Mouse (Mus musculus): ENCODE data around the gene Hoxc8.

Gene Hoxc8

DNA sequence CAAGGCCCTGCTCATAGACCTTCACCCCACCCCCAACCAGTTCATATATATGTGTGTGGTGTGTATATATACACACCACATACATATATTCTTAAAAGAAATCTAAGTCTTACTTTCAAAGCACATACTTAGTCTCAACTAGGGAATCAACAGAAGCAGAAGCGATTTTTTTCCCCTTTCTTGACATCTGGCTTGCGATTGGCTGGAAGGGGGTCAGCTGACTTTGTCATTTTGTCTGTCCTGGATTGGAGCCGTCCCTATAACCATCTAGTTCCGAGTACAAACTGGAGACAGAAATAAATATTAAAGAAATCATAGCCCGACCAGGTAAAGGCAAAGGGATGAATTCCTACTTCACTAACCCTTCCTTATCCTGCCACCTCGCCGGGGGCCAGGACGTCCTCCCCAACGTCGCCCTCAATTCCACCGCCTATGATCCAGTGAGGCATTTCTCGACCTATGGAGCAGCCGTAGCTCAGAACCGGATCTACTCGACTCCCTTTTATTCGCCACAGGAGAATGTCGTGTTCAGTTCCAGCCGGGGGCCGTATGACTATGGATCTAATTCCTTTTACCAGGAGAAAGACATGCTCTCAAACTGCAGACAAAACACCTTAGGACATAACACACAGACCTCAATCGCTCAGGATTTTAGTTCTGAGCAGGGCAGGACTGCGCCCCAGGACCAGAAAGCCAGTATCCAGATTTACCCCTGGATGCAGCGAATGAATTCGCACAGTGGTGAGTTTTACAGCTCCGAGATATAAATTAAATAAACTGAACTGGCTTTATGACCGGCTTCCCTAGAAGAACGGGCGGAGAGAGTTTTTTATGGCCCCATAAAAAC is 19.1 kb downstream of the Hoxc8 start:
- DNase-seq (ENCODE audit: low spot score) = no peak

DNA sequence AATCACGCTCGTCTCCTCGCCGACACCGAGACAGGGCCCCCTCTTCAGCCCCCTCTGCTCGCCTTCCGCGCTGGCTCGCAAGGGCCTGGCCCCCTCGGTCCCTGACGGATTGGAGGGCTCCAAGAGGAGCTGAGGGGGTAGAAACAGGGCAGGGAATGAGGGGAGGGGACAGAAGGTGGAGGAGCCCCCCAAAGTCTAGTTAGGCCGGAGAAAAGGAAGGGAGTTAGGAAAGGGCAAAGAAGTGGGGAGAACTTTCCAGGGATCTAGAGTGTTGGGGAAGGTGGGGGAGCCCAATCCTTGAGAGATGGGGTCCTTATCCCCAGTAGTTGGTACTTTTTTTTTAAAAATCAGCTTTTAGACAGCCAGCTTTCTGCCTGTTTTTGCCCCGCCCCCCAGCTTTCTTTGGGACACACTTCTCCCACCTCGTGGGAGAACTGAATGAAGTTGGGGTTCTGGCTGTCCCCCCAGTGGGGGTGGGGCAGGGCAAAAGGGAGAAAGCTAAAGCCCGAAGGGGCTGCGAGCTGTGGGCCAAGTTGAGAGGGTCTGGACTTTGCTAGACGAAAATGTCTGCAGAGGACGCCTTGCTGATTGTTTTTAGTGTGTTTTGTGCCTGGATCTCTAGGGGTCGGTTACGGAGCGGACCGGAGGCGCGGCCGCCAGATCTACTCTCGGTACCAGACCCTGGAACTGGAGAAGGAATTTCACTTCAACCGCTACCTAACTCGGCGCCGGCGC is 19.9 kb downstream of the Hoxc8 start:
- DNase-seq (ENCODE audit: low spot score) = no peak

DNA sequence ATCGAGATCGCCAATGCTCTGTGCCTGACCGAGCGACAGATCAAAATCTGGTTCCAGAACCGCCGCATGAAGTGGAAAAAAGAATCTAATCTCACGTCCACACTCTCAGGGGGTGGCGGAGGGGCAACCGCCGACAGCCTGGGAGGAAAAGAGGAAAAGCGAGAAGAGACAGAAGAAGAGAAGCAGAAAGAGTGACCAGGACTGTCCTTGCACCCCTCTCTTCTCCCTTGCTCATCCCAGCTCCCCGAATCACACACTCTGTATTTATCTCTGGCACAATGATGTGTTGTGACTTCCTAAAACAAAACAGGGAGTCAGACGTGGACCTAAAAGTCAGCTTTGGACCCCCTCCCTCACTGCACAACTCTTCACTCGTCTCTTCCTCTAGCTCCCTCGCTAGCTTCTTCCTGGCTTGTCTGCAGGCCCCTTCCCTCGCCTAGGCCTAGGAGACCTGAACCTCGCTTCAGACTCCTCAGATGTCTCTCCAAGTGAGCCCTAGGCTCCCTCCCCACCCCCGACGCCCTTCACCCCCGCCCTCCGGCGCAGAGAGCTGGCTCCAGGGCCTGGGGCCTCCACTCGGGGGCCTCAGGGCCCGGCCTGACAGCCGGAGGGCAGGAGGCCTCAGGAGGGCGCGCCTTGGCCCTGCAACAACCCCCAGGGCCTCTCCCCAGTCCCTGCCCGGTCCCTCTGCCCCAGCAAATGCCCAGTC is 20.6 kb downstream of the Hoxc8 start:
- no peak for DNase-seq (ENCODE audit: low spot score)

DNA sequence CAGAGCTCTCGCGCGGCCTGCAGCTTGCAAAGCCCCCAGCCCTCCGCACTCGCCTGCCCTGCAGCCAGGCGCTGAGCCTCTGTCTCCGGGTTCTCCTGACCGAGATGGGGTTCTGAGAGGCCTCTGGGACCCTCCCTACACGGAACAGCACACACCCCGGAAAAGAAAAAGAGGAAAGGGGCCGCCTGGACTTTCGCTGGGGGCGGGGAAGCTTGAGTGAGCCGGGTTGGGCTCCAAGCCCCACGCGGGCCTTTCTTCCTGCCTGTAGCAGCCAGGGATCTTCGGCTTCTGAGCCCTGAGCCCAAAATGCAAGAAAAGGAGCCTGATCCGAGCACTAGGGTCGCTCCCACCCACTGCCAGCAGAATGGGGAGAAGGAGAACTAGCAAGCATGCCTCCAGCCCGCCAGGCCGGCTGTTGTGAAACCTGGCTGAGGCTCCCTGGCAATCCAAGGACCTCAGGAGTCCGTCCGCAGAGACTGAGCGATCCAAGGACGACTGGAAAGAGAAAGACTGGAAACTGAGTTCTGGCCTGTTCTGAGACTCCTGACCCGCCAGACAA is 21.6 kb downstream of the Hoxc8 start:
- DNase-seq (ENCODE audit: low spot score) = no peak

DNA sequence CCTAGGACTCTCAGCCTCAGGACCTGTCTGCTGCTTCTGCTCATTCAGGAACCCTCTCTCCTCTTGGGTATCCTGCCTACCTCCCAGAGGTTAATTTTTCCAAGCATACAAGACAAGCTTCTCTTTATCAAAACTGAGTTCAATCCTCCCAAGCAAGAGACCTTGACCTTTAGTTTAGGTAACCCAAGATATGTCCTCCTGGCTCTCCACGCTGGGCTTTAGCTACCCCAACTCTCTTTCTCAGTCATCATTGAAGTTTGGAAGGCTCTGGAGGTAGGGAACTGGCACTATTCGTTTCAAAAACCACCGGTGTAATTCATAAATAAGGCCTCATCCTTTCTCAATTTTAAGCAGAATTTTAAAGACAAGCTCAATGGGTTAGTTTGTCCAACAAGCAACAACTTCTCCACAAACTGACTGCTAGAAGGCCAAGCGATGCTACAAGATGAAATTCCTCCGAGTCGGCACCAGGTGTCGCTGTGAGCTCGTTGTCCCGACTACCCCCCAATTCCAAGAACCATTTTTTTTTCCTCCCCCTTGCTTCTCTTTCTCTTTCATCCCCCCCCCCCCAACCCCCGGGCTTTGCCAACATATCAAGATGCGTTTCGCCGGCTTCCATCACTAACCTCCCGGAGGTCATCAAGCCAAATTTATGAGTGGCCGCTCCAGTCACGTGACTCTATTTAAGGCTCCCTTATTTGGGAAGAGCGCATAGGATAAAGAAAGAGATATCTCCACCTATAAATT is 23.0 kb downstream of the Hoxc8 start:
- DNase-seq (ENCODE audit: low spot score) = peak; percentile 67

DNA sequence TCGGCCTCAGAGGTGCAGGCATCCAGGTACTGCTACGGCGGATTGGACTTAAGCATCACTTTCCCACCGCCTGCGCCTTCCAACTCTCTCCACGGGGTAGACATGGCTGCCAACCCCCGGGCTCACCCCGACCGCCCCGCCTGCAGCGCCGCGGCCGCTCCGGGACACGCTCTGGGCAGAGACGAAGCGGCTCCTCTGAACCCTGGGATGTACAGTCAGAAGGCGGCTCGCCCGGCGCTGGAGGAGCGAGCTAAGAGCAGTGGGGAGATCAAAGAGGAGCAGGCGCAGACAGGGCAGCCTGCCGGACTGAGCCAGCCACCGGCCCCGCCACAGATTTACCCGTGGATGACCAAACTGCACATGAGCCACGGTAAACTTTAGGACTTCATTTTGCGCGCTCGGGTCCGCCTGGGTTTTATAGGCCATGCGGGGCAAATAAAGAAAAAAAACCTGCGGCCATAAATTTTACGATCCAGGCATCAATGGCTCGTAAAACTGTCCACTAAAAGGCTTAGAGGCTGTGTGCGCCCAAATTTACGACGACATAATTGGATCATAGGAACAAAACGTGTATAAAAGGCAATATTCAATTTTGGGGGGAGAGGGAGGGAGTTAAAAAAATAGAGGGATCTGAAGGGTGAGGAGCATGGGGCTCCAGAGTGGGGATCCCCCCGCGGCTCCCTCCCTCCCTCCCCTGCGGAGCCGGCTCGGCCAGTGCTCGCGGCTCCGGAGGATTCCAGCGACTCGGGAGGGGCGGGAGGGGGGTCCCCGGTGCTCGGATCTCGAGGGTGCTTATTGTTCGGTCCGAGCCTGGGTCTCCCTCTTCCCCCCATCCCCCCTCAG is 24.0 kb downstream of the Hoxc8 start:
- peak; percentile 70 for DNase-seq (ENCODE audit: low spot score)

DNA sequence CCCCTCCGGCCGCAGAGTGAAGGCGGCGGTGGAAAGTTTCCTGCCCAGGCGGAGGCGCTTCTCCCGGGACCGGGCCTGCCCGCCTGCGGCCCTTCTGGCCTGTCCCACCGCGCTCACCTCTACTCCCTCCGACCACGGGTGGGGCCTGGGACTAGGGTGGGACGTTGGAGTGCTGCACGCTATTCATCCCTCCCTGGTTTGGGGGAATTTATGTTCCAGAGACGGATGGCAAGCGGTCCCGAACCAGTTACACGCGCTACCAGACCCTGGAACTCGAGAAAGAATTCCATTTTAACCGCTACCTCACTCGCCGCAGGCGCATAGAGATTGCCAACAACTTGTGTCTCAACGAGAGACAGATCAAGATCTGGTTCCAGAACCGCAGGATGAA is 24.6 kb downstream of the Hoxc8 start:
- no peak for DNase-seq (ENCODE audit: low spot score)

DNA sequence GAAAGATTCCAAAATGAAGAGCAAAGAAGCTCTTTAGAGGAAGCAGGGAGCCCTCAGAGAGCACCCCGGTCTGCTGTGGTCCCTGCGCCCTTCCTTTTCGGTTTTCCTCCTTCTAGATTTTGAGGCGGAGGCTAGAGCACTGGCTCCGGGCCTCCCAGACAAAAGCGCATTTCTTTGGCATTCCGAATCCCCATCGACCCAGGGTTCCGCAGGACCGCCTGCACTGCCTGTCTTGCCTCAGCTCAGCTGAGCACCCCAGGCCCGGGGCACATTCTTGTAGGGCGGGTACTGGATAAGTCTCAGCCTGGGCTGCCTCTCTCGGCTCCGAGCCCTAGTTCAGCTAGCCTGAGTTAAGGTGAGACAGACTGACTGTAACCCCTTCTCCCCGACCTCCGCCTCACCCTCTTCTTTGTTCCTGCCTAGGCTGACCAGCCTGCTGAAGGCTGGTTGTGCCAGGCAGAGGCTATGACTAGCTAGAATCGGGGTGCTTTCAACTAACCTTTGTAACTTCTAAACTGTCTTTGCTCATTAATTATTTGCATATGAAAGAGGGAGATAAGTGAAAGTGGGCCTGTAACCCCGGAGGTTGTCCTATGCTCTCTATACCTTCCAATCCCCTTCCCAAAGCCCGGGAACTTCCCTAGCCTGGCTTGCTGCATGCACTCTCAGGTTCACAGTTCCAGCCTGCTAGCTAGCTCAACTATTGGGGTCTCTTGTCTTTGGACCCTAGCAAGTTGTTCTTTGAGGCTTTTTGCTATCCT is 25.2 kb downstream of the Hoxc8 start:
- DNase-seq (ENCODE audit: low spot score) = no peak

DNA sequence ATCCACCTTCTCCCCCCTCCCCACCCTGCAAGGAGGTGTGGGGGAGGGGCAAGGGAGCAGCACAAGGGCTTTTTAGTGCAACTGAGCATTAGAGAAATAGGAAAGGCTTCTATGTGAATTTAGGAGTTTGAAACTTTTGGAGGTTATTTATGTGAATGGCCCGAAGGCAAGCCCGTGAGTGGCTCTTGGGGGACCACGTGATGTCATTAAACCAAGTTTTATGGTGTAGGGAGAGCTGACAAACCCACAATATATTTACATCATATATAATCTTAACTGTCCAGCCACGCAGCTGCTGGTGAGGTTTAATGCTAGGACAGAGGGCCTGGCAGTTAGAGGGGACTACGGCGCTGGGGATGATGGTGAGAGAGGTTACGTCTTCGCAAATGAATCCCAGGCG is 28.2 kb downstream of the Hoxc8 start, which contains the start of gene Hoxc4:
Gene Hoxc4, plus strand, starts transcription at position 299 of the 400 bp plus-strand sequence.
- no peak for DNase-seq (ENCODE audit: low spot score)

DNA sequence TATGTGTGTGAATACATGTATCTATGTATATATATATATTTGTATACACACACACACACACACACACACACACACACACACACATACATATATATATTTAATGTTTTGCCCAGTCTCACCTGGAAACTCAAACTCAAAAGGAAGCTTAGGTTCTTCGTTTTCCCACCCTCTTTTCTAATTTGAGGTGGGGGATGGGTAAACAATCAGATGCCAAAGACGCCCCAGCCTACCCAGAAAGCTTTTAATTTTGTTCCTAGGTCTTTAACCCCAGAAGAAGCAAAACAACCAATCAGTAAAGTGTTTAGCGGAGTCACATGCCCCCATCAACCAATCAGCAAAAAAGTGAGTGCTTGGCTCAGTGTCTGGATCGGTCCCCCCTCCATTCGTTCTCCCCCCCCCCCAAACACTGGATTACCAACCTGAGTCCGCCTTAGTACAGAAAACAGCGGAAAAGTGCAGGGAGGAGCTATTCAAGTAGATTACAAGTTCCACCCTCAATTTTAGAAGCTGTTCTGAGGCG is 30.6 kb downstream of the Hoxc8 start:
- no peak for DNase-seq (ENCODE audit: low spot score)

DNA sequence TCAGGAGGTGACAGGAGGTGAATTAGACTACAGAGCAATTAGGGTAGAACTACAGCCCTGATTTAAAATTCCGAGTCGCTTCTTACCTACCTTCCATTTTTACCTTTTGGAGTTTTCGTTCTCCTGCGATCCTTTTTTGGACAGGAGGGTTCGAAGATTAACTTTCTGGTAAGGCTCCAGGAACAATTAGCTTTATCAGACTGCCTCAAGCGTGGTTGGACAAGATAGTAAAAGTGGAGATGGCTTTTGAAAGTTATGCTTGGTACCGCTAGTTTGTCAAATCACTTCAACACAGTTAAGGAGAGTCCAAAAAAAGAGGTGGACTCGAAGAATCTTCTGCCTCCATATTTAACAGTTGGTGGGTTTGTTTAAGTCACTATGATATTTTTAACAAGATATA is 31.1 kb downstream of the Hoxc8 start:
- no peak for DNase-seq (ENCODE audit: low spot score)

DNA sequence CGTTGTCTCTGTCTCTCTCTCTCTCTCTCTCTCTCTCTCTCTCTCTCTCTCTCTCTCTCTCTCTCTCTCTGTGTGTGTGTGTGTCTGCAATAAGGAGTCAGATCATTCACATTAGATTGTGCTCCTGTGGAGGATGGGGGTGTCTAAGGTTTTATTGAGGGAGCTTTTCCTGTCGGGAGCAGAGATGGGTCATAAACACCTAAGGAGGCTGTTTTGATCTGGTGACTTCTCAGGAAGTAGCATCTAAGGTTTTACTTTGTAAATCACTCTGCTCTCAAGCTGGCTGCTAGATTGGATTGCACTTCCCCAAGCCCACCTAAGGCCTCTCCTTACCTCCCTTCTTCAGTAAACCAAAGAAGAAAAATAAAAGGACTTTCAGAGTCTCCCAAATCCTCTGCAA is 33.7 kb downstream of the Hoxc8 start:
- DNase-seq (ENCODE audit: low spot score) = no peak

DNA sequence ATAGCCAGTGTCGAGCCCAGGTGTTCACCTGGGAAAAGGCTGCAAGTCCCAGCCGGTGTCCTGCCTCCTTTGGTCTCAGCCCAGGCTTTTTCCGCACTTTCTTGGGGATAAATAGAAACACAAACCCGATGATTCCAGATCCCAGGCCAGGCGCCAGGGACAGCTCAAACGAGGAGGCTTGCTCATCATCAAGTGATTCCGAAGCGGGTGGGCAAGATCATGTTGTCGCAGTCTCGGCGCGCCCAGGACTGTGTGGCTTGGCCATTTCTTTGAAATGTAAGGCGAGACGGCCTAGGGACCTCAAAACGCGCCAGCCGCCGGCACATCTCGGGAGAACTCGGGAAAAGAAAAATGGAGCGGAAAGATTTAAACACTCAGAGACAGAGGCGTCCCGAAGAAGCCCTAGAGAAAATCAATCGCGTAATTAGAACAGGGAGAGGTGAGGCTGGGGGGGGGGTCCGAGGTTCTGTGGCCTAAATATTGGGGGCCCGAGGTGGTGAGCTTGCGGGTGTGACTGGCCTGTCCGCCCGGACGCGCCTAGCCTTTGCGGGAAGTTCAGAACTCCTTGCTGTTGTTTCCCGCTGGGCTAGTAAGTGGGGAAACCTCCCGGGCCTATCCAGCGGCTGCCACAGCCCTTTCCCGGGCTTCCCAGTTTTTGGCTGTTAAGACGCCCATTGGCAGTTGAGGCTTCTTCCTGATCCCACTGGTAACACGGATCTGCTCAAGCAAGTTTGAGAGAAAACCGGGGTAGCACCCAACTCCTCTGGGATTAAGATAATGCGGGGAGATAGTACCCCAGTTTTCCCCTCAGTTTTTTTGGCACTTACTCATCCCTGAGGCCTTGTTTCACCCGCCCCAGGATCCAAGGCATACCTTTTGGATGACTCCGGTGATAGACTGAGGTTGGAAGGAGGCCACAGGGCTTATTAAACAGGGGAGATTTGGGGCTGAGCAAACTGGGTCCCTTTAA is 37.1 kb downstream of the Hoxc8 start:
- no peak for DNase-seq (ENCODE audit: low spot score)

DNA sequence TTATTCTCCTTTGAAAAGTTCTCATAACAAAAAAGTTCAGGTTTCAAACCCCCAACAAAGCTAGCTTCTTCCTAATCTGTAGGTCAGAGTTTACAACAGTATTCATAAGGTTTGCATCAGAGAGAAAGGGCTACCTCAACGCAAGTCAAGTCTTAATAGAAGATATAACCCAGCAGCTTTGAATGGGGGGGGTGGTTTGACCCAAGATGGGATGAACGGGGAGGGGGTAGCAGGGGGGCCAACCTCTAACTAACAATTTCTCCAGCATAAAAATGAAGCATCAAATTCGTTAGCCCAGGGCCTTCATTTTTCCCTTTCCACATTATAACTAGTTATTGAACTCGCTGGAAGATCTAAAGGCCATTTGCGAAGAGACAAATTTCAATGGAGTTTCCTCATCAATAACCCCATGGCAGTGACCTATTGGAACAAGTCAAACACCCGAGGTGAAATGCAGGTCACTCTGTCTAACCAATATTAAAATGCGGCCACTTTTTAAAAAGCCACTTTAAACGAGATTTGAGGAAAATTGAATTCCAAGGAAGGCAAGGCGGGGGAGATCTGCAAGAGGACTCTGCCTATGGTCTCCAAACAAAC is 38.6 kb downstream of the Hoxc8 start:
- DNase-seq (ENCODE audit: low spot score) = no peak

DNA sequence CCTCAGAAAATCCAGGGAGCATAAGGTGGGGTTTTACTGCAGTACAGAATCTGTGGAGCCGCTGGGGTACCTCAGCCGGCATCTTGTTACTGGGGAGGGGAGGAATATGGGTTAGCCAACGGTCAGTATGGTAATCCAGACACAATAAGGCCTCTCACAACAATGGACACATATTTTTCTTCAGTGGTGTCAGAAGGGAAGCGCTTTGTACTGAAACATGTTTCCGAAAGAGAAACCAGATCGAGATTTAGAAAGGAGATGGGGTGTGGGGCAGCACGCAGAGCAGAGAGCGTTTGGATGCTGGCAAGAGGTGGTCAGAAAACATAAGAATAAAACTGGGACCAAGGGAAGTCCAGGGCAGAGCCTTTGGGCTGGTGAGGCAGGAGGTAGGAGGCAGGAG is 39.7 kb downstream of the Hoxc8 start:
- no peak for DNase-seq (ENCODE audit: low spot score)

DNA sequence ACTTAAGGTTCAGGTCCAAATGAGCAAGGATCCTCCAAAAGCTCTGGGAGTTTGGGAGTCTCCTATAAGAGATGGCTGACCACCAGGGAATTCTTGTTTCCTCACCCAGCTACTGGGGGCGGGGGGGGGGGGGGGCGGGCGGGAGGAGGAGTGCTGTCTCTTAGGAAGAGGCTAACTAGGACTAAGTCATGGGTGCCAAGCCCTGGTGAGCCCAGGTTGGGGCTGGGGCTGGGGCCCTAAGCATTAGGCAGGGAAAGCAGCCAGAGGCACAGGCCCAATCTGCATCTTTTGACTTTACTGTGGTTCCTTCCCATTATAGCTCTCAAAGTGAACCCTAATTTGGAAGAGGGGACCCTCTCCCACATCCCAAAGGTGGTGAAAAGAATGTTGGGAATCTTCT is 41.8 kb downstream of the Hoxc8 start:
- no peak for DNase-seq (ENCODE audit: low spot score)

DNA sequence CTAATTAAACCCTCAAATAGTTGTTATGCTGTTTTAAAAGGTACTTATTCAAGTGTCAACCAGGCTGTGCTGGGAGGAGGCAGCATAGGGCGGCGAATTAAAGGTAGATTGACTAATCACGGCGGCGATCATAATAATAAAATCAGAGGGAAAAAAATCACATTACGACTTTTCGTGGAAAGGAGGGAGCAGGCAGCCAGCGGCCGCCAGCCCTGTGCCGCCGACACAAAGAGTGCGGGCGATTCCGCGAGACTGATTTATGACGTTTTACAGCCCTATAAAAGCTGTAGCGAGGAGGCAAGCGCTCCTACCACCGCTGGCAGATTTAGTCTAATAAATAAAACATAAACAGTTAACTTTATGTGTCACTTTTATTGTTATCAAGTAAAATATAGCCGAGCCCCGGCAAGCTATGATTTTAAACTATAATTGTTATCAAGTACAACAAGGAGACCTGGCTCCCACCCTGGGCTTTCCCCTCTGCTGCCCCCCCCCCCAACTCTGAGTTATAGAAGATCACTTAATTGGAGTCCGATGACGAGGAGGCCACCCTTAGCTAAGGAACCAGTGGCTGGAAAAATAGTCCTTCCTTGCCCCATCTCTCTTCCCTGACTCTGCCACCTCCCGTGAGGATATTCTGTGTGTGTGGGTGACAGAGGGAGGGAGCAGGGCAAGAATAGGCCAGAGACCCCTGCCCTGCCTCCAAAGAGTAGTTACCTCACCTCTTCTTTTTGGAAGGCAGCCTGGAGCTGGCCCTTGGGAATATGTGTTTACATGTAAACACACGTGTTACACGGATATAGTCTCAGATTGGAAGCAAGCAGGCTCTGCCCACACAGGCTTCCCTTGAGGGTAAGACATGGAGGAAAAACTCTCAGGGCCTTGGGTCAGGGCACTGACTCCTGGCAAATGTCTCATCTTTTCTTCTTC is 42.5 kb downstream of the Hoxc8 start:
- no peak for DNase-seq (ENCODE audit: low spot score)
